In the genomic region with DNA sequence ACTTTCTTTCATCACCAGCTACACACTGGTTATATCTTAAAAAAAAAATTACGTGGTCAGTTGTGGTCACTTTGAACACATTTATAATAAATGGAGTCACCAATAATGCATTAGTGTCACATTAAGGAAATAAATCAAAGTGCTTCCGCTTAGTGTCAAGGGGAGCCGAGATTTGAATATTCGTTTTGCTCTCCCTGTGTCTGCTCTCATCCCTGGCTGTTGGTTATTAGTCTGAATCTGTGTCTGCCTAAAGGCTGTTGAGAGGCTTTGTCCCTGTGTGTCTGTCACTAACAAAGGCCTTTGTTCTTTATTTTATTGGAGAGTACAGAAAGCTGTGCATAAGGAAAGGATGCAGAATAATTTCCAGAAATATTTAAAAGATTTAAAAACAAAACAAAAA, we compare ENCODE assay signal across 23 mouse cellular contexts. TPM values are rescaled to one million over a fixed set of nuclear protein-coding genes. Genes with fewer than 3 reads are reported as not detected.
A peak's percentile ranks its signal among the peaks of the same experiment; 100 is the strongest.
DNase-seq lines count a peak whose midpoint lies in the region; ATAC-seq lines count a peak whose summit lies in the region.
"Had no signal": no experiment of that assay in that cellular context is flagged by ENCODE, and none has a peak within 500 bp of the region (broad histone marks: within the 10 kb centered on the region; RNA-seq: fewer than 3 reads in every experiment).

No protein-coding gene starts in this region.

- H3K36me3 ChIP-seq in forebrain, embryonic 15.5 days: no peaks in the 10 kb centered on the region
- no peaks in the 10 kb centered on the region for H3K36me3 ChIP-seq in forebrain, embryonic 16.5 days (ENCODE audit: control insufficient read depth, insufficient read depth)
- no peaks in the 10 kb centered on the region for H3K36me3 ChIP-seq in hindbrain, embryonic 13.5 days
- H3K36me3 ChIP-seq in hindbrain, embryonic 16.5 days (ENCODE audit: control insufficient read depth, insufficient read depth, low read length): no peaks in the 10 kb centered on the region
- H3K36me3 ChIP-seq: embryonic facial prominence, embryonic 10.5 days; G1E; heart, embryonic 15.5 days had no signal

- whole genome bisulfite sequencing in forebrain, embryonic 15.5 days: 66% methylated on average over 4 of the region's 4 CpGs
- 67% methylated on average over 4 of the region's 4 CpGs for WGBS in forebrain, embryonic 16.5 days
- 45% methylated on average over 4 of the region's 4 CpGs for WGBS in hindbrain, embryonic 13.5 days
- 46% methylated on average over 4 of the region's 4 CpGs for WGBS in hindbrain, embryonic 16.5 days

- peaks cover 18% of the 10 kb centered on the region for H3K4me1 ChIP-seq in forebrain, embryonic 15.5 days
- H3K4me1 ChIP-seq in forebrain, embryonic 16.5 days (replicated peaks; ENCODE audit: control insufficient read depth, insufficient read depth, low read length): peaks cover 9% of the 10 kb centered on the region
- H3K4me1 ChIP-seq in hindbrain, embryonic 13.5 days (replicated peaks): peaks cover 11% of the 10 kb centered on the region
- peaks cover 9% of the 10 kb centered on the region for H3K4me1 ChIP-seq in hindbrain, embryonic 16.5 days (ENCODE audit: control insufficient read depth, insufficient read depth, low read depth, low read length)
- H3K4me1 ChIP-seq: heart, embryonic 15.5 days had no signal

- H3K27me3 ChIP-seq in forebrain, embryonic 15.5 days: no peaks in the 10 kb centered on the region
- H3K27me3 ChIP-seq in forebrain, embryonic 16.5 days (replicated peaks; ENCODE audit: control insufficient read depth, insufficient read depth, low read length): no peaks in the 10 kb centered on the region
- H3K27me3 ChIP-seq in hindbrain, embryonic 13.5 days: no peaks in the 10 kb centered on the region
- H3K27me3 ChIP-seq in hindbrain, embryonic 16.5 days (replicated peaks; ENCODE audit: control insufficient read depth, insufficient read depth, low read length): no peaks in the 10 kb centered on the region
- H3K27me3 ChIP-seq: forebrain, embryonic 13.5 days; heart, embryonic 15.5 days had no signal

- H3K4me2 ChIP-seq in forebrain, embryonic 15.5 days (replicated peaks): no peak overlapping the region
- H3K4me2 ChIP-seq in forebrain, embryonic 16.5 days (ENCODE audit: low read length): no peak overlapping the region
- no peak overlapping the region for H3K4me2 ChIP-seq in hindbrain, embryonic 13.5 days
- no peak overlapping the region for H3K4me2 ChIP-seq in hindbrain, embryonic 16.5 days (ENCODE audit: low read length)
- H3K4me2 ChIP-seq: forebrain, embryonic 13.5 days; heart, embryonic 11.5 days; heart, embryonic 15.5 days had no signal

- no peak for ATAC-seq in forebrain, embryonic 15.5 days (replicated peaks)
- ATAC-seq in forebrain, embryonic 16.5 days: no peak
- ATAC-seq in hindbrain, embryonic 13.5 days (ENCODE audit: low FRiP score): no peak
- ATAC-seq in hindbrain, embryonic 16.5 days: no peak
- ATAC-seq: CD4-positive, CD25-positive, alpha-beta regulatory T cell, adult 4 months; inflammation-experienced regulatory T-cells, adult 6 months had no signal

- H3K4me3 ChIP-seq in forebrain, embryonic 15.5 days: no peak overlapping the region
- no peak overlapping the region for H3K4me3 ChIP-seq in forebrain, embryonic 16.5 days (replicated peaks; ENCODE audit: low read length)
- no peak overlapping the region for H3K4me3 ChIP-seq in hindbrain, embryonic 13.5 days
- no peak overlapping the region for H3K4me3 ChIP-seq in hindbrain, embryonic 16.5 days (ENCODE audit: low read length)
- H3K4me3 ChIP-seq: embryonic facial prominence, embryonic 10.5 days; forebrain, embryonic 13.5 days; heart, embryonic 15.5 days had no signal

- H3K27ac ChIP-seq in forebrain, embryonic 15.5 days (replicated peaks): peak overlapping the region; percentile 79; the same call in 1 of the 2 replicates
- H3K27ac ChIP-seq in forebrain, embryonic 16.5 days (ENCODE audit: low read length): no peak overlapping the region
- H3K27ac ChIP-seq in hindbrain, embryonic 13.5 days: peak overlapping the region; percentile 49; the same call in 1 of the 2 replicates
- H3K27ac ChIP-seq in hindbrain, embryonic 16.5 days (ENCODE audit: low read depth, low read length): no peak overlapping the region
- H3K27ac ChIP-seq: embryonic facial prominence, embryonic 10.5 days; forebrain, embryonic 13.5 days; heart, embryonic 15.5 days had no signal

- H3K9ac ChIP-seq in forebrain, embryonic 15.5 days (replicated peaks): no peak overlapping the region
- H3K9ac ChIP-seq in forebrain, embryonic 16.5 days (replicated peaks; ENCODE audit: low read depth, low read length): no peak overlapping the region
- H3K9ac ChIP-seq in hindbrain, embryonic 13.5 days: no peak overlapping the region
- H3K9ac ChIP-seq in hindbrain, embryonic 16.5 days (ENCODE audit: low read depth, low read length): no peak overlapping the region
- H3K9ac ChIP-seq: forebrain, embryonic 13.5 days; heart, embryonic 15.5 days had no signal

- H3K9me3 ChIP-seq in forebrain, embryonic 15.5 days: no peaks in the 10 kb centered on the region
- no peaks in the 10 kb centered on the region; the same call in 1 of the 2 replicates for H3K9me3 ChIP-seq in forebrain, embryonic 16.5 days (ENCODE audit: control insufficient read depth, low read length)
- H3K9me3 ChIP-seq in hindbrain, embryonic 13.5 days: no peaks in the 10 kb centered on the region
- H3K9me3 ChIP-seq in hindbrain, embryonic 16.5 days (ENCODE audit: control insufficient read depth, low read length): no peaks in the 10 kb centered on the region
- H3K9me3 ChIP-seq: embryonic facial prominence, embryonic 10.5 days; forebrain, embryonic 13.5 days; G1E; heart, embryonic 15.5 days had no signal

- peak; percentile 13 for DNase-seq in testis, postnatal 10 days (ENCODE audit: low spot score)
- no peak for DNase-seq in testis, postnatal 14 days (ENCODE audit: low spot score)
- no peak for DNase-seq in lung, adult 18-20 months
- DNase-seq: adrenal gland, adult 8-10 months; adrenal gland, postnatal 36 days; B cell, adult 2 months; cerebellum, adult 2 months; cerebellum, postnatal 10 days; gastrocnemius, postnatal 36 days; heart, adult 18-20 months; heart, postnatal 14 days had no signal

RNA-seq across cellular contexts. Expression of a gene that starts 45.7 kb away (rescaled TPM):
- not detected in 2 replicates for polyA plus RNA-seq in forebrain, embryonic 15.5 days (2015; fragmentation: Nextera tagmentation; extraction: Ambion mirVana)
- polyA plus RNA-seq in forebrain, embryonic 16.5 days (2015; fragmentation: Nextera tagmentation; extraction: Ambion mirVana): not detected in 2 replicates
- not detected in 2 replicates for polyA plus RNA-seq in hindbrain, embryonic 13.5 days (2015; fragmentation: Nextera tagmentation; extraction: Ambion mirVana)
- polyA plus RNA-seq in hindbrain, embryonic 16.5 days (2015; fragmentation: Nextera tagmentation; extraction: Ambion mirVana): not detected in 2 replicates
- polyA plus RNA-seq: cerebellum, adult 2 months; embryonic facial prominence, embryonic 14.5 days; forebrain, embryonic 13.5 days; heart, embryonic 11.5 days had no signal

Comparison
In these comparisons a context has a peak if more than half of its experiments do, and no peak if none do; other contexts are left out.
1. H3K27ac ChIP-seq: peak in forebrain, embryonic 15.5 days (single experiment) and hindbrain, embryonic 13.5 days (single experiment); none in forebrain, embryonic 16.5 days (single experiment) and hindbrain, embryonic 16.5 days (single experiment).